In genomic region chr13:30989710-30990109, GRCm38 (mm10) we compare ENCODE assay signal across 22 mouse cellular contexts. TPM values are rescaled to one million over a fixed set of nuclear protein-coding genes. Genes with fewer than 3 reads are reported as not detected.
DNase-seq lines count a peak whose midpoint lies in the region; ATAC-seq and TF ChIP-seq lines count a peak whose summit lies in the region.
"Had no signal": no experiment of that assay in that cellular context is flagged by ENCODE, and none has a peak within 500 bp of the region (broad histone marks: within the 10 kb centered on the region; RNA-seq: fewer than 3 reads in every experiment).

No protein-coding gene starts in this region.

- peak; percentile 50 for DNase-seq in intestine, embryonic 14.5 days (ENCODE audit: low spot score)
- peak; percentile 78 for DNase-seq in midbrain, embryonic 11.5 days (ENCODE audit: low spot score, missing footprints)
- DNase-seq in kidney, postnatal 36 days: no peak
- DNase-seq in cerebellum, postnatal 10 days: no peak
- DNase-seq: adrenal gland, postnatal 14 days; cerebellum, adult 18-20 months; cerebellum, adult 9-11 months; forebrain, postnatal 0 days; gastrocnemius, adult 2 months; gastrocnemius, postnatal 25 days; heart, postnatal 4 days had no signal

- H3K36me3 ChIP-seq in intestine, embryonic 14.5 days (ENCODE audit: control insufficient read depth, insufficient read depth, low read length): no peaks in the 10 kb centered on the region
- no peaks in the 10 kb centered on the region for H3K36me3 ChIP-seq in intestine, postnatal 0 days (ENCODE audit: control insufficient read depth, insufficient read depth)
- H3K36me3 ChIP-seq in midbrain, embryonic 11.5 days (ENCODE audit: control insufficient read depth, insufficient read depth, low read length): no peaks in the 10 kb centered on the region
- H3K36me3 ChIP-seq in midbrain, embryonic 13.5 days: no peaks in the 10 kb centered on the region
- H3K36me3 ChIP-seq in stomach, embryonic 16.5 days (ENCODE audit: control insufficient read depth, insufficient read depth, low read length): no peaks in the 10 kb centered on the region
- H3K36me3 ChIP-seq: embryonic facial prominence, embryonic 10.5 days; heart, embryonic 13.5 days; hindbrain, embryonic 12.5 days had no signal

- no peak for TF ChIP-seq CTCF in intestine, postnatal 0 days (IDR thresholded peaks at IDR 0.05; ENCODE audit: low read depth)

- ATAC-seq in intestine, embryonic 14.5 days (replicated peaks; ENCODE audit: low FRiP score, low TSS enrichment, low read depth): peak; percentile 30; the same call in 1 of the 2 replicates
- ATAC-seq in intestine, postnatal 0 days: no peak
- ATAC-seq in midbrain, embryonic 11.5 days (ENCODE audit: low FRiP score): no peak
- ATAC-seq in midbrain, embryonic 13.5 days: no peak
- no peak for ATAC-seq in stomach, embryonic 16.5 days (ENCODE audit: insufficient read depth, low FRiP score)
- ATAC-seq: activated CD4-positive, CD25-positive, alpha-beta regulatory T cell, adult 4 months; forebrain, embryonic 13.5 days; forebrain, postnatal 0 days; Patski had no signal

- no peaks in the 10 kb centered on the region for H3K27me3 ChIP-seq in intestine, embryonic 14.5 days (replicated peaks; ENCODE audit: control insufficient read depth, insufficient read depth, low read length)
- peaks cover 19% of the 10 kb centered on the region; the same call in 1 of the 2 replicates for H3K27me3 ChIP-seq in intestine, postnatal 0 days (replicated peaks; ENCODE audit: control insufficient read depth, insufficient read depth, low read length)
- H3K27me3 ChIP-seq in midbrain, embryonic 11.5 days (ENCODE audit: control insufficient read depth, insufficient read depth, low read length): peaks cover 3% of the 10 kb centered on the region; the same call in 1 of the 2 replicates
- H3K27me3 ChIP-seq in midbrain, embryonic 13.5 days: peaks cover 14% of the 10 kb centered on the region
- H3K27me3 ChIP-seq in stomach, embryonic 16.5 days (ENCODE audit: control insufficient read depth, insufficient read depth, low read length): no peaks in the 10 kb centered on the region

- WGBS in intestine, embryonic 14.5 days: 54% methylated on average over 10 of the region's 10 CpGs
- whole genome bisulfite sequencing in intestine, postnatal 0 days: 73% methylated on average over 10 of the region's 10 CpGs
- 88% methylated on average over 10 of the region's 10 CpGs for WGBS in midbrain, embryonic 11.5 days
- 93% methylated on average over 10 of the region's 10 CpGs for WGBS in midbrain, embryonic 13.5 days
- WGBS in stomach, embryonic 16.5 days: 62% methylated on average over 10 of the region's 10 CpGs

- no peak overlapping the region for H3K4me3 ChIP-seq in intestine, embryonic 14.5 days (ENCODE audit: low read depth, low read length)
- H3K4me3 ChIP-seq in intestine, postnatal 0 days (ENCODE audit: low read depth, low read length): no peak overlapping the region
- no peak overlapping the region for H3K4me3 ChIP-seq in midbrain, embryonic 11.5 days (ENCODE audit: low read depth, low read length)
- no peak overlapping the region for H3K4me3 ChIP-seq in midbrain, embryonic 13.5 days (replicated peaks)
- no peak overlapping the region for H3K4me3 ChIP-seq in stomach, embryonic 16.5 days (replicated peaks; ENCODE audit: low read length)
- H3K4me3 ChIP-seq: embryonic facial prominence, embryonic 10.5 days; forebrain, embryonic 13.5 days; gastrocnemius, adult 2 months; heart, embryonic 13.5 days; hindbrain, embryonic 12.5 days had no signal

- no peak overlapping the region for H3K9ac ChIP-seq in intestine, embryonic 14.5 days (ENCODE audit: low read length)
- H3K9ac ChIP-seq in intestine, postnatal 0 days (ENCODE audit: low read depth, low read length): no peak overlapping the region
- H3K9ac ChIP-seq in midbrain, embryonic 11.5 days (ENCODE audit: low read length): no peak overlapping the region
- no peak overlapping the region for H3K9ac ChIP-seq in midbrain, embryonic 13.5 days (replicated peaks)
- H3K9ac ChIP-seq in stomach, embryonic 16.5 days (ENCODE audit: low read length): no peak overlapping the region
- H3K9ac ChIP-seq: forebrain, embryonic 13.5 days; forebrain, postnatal 0 days; heart, embryonic 13.5 days; hindbrain, embryonic 12.5 days had no signal

- peak overlapping the region; percentile 20; the same call in 1 of the 2 replicates for H3K4me2 ChIP-seq in intestine, embryonic 14.5 days (ENCODE audit: low read length)
- H3K4me2 ChIP-seq in intestine, postnatal 0 days (replicated peaks; ENCODE audit: low read depth): no peak overlapping the region
- H3K4me2 ChIP-seq in midbrain, embryonic 11.5 days: no peak overlapping the region
- no peak overlapping the region for H3K4me2 ChIP-seq in midbrain, embryonic 13.5 days (replicated peaks)
- H3K4me2 ChIP-seq in stomach, embryonic 16.5 days (ENCODE audit: low read depth, low read length): no peak overlapping the region
- H3K4me2 ChIP-seq: forebrain, embryonic 13.5 days; heart, embryonic 13.5 days; hindbrain, embryonic 12.5 days had no signal

- H3K27ac ChIP-seq in intestine, embryonic 14.5 days (ENCODE audit: low read depth): peak overlapping the region; percentile 58
- no peak overlapping the region for H3K27ac ChIP-seq in intestine, postnatal 0 days (ENCODE audit: low read depth, low read length)
- no peak overlapping the region for H3K27ac ChIP-seq in midbrain, embryonic 11.5 days (ENCODE audit: low read depth, low read length)
- no peak overlapping the region for H3K27ac ChIP-seq in midbrain, embryonic 13.5 days
- H3K27ac ChIP-seq in stomach, embryonic 16.5 days (ENCODE audit: low read length): peak overlapping the region; percentile 13; the same call in 1 of the 2 replicates
- H3K27ac ChIP-seq: embryonic facial prominence, embryonic 10.5 days; forebrain, embryonic 13.5 days; gastrocnemius, adult 2 months; heart, embryonic 13.5 days; hindbrain, embryonic 12.5 days had no signal

- no peaks in the 10 kb centered on the region for H3K9me3 ChIP-seq in intestine, embryonic 14.5 days (ENCODE audit: control insufficient read depth, low read length)
- no peaks in the 10 kb centered on the region for H3K9me3 ChIP-seq in intestine, postnatal 0 days (ENCODE audit: control insufficient read depth)
- no peaks in the 10 kb centered on the region for H3K9me3 ChIP-seq in midbrain, embryonic 11.5 days (ENCODE audit: control insufficient read depth, low read length)
- no peaks in the 10 kb centered on the region for H3K9me3 ChIP-seq in midbrain, embryonic 13.5 days
- H3K9me3 ChIP-seq in stomach, embryonic 16.5 days (replicated peaks; ENCODE audit: control insufficient read depth, low read length): no peaks in the 10 kb centered on the region
- H3K9me3 ChIP-seq: embryonic facial prominence, embryonic 10.5 days; forebrain, embryonic 13.5 days; heart, embryonic 13.5 days; hindbrain, embryonic 12.5 days had no signal

- H3K4me1 ChIP-seq in intestine, embryonic 14.5 days (replicated peaks; ENCODE audit: control insufficient read depth, insufficient read depth, low read length): peaks cover 15% of the 10 kb centered on the region
- H3K4me1 ChIP-seq in intestine, postnatal 0 days (replicated peaks; ENCODE audit: control insufficient read depth, insufficient read depth, low read length): no peaks in the 10 kb centered on the region
- 0 out of 2 replicates have a peak, but pooled peaks cover 2% of the 10 kb centered on the region for H3K4me1 ChIP-seq in midbrain, embryonic 11.5 days (ENCODE audit: control insufficient read depth, insufficient read depth, low read length)
- H3K4me1 ChIP-seq in midbrain, embryonic 13.5 days (replicated peaks): peaks cover 13% of the 10 kb centered on the region
- H3K4me1 ChIP-seq in stomach, embryonic 16.5 days (ENCODE audit: control insufficient read depth, insufficient read depth, low read length): peaks cover 10% of the 10 kb centered on the region; the same call in 1 of the 2 replicates

RNA-seq across cellular contexts. Expression of gene Gm5447, which starts 15.7 kb away (rescaled TPM):
- 0.09 TPM in 1 of 2 replicates, not detected in the other for polyA plus RNA-seq in intestine, embryonic 14.5 days (2014; fragmentation: Nextera tagmentation; extraction: Ambion mirVana)
- 0.10 TPM in 1 of 2 replicates, not detected in the other for polyA plus RNA-seq in intestine, postnatal 0 days (2015; fragmentation: Nextera tagmentation; extraction: Ambion mirVana)
- not detected in 2 replicates for polyA plus RNA-seq in midbrain, embryonic 11.5 days (2014; fragmentation: Nextera tagmentation; extraction: Ambion mirVana)
- 0.11 and 0.14 TPM in 2 replicates for polyA plus RNA-seq in midbrain, embryonic 13.5 days (2015; fragmentation: Nextera tagmentation; extraction: Ambion mirVana)
- 0.08 TPM in 1 of 2 replicates, not detected in the other for polyA plus RNA-seq in stomach, embryonic 16.5 days (2015; fragmentation: Nextera tagmentation; extraction: Ambion mirVana)
- polyA plus RNA-seq: heart, embryonic 13.5 days; heart, postnatal 0 days had no signal

RNA-seq across cellular contexts. Expression of gene Exoc2, which starts 15.8 kb away (rescaled TPM):
- polyA plus RNA-seq in intestine, embryonic 14.5 days (2014; fragmentation: Nextera tagmentation; extraction: Ambion mirVana): 31.8 and 40.7 TPM in 2 replicates
- polyA plus RNA-seq in intestine, postnatal 0 days (2015; fragmentation: Nextera tagmentation; extraction: Ambion mirVana): 10.7 and 11.1 TPM in 2 replicates
- polyA plus RNA-seq in midbrain, embryonic 11.5 days (2014; fragmentation: Nextera tagmentation; extraction: Ambion mirVana): 41.3 and 49.9 TPM in 2 replicates
- polyA plus RNA-seq in midbrain, embryonic 13.5 days (2015; fragmentation: Nextera tagmentation; extraction: Ambion mirVana): 44.7 and 50.9 TPM in 2 replicates
- polyA plus RNA-seq in stomach, embryonic 16.5 days (2015; fragmentation: Nextera tagmentation; extraction: Ambion mirVana): 28.8 and 29.1 TPM in 2 replicates

RNA-seq across cellular contexts. Expression of gene Hus1b, which starts 42.2 kb away (rescaled TPM):
- 0.15 TPM in 1 of 2 replicates, not detected in the other for polyA plus RNA-seq in intestine, embryonic 14.5 days (2014; fragmentation: Nextera tagmentation; extraction: Ambion mirVana)
- not detected in 2 replicates for polyA plus RNA-seq in intestine, postnatal 0 days (2015; fragmentation: Nextera tagmentation; extraction: Ambion mirVana)
- polyA plus RNA-seq in midbrain, embryonic 11.5 days (2014; fragmentation: Nextera tagmentation; extraction: Ambion mirVana): 0.14 TPM in 1 of 2 replicates, not detected in the other
- polyA plus RNA-seq in midbrain, embryonic 13.5 days (2015; fragmentation: Nextera tagmentation; extraction: Ambion mirVana): not detected in 2 replicates
- not detected in 2 replicates for polyA plus RNA-seq in stomach, embryonic 16.5 days (2015; fragmentation: Nextera tagmentation; extraction: Ambion mirVana)
- polyA plus RNA-seq: activated CD4-positive, CD25-positive, alpha-beta regulatory T cell, adult 4 months; embryonic facial prominence, embryonic 14.5 days; forebrain, embryonic 13.5 days; heart, embryonic 13.5 days; heart, postnatal 0 days; hindbrain, embryonic 12.5 days; Patski had no signal

Comparison
In these comparisons a context has a peak if more than half of its experiments do, and no peak if none do; other contexts are left out.
1. H3K27ac ChIP-seq: peak in intestine, embryonic 14.5 days (single experiment) and stomach, embryonic 16.5 days (single experiment); none in intestine, postnatal 0 days (single experiment), midbrain, embryonic 11.5 days (single experiment) and midbrain, embryonic 13.5 days (single experiment).
2. DNase-seq: peak in intestine, embryonic 14.5 days (single experiment) and midbrain, embryonic 11.5 days (single experiment); none in kidney, postnatal 36 days (0 of 2) and cerebellum, postnatal 10 days (0 of 2).